Mouse (Mus musculus) spleen, adult 18-20 months (tissue): ENCODE measurements at regions not wholly inside any gene's neighbourhood (a gene's known extent, or its start where the extent isn't known, plus 50 kb on each side); places are given as distances from the start of the nearest gene placed in this dataset.
A peak's percentile ranks its signal among the peaks of the same experiment; 100 is the strongest.

Experiments used
- DNase-seq, 2 experiments: peaks; one replicate each; pipeline ENCODE4 v3.0.0; 2022; ENCODE audit warnings: mixed read lengths in 2 of 2

DNA sequence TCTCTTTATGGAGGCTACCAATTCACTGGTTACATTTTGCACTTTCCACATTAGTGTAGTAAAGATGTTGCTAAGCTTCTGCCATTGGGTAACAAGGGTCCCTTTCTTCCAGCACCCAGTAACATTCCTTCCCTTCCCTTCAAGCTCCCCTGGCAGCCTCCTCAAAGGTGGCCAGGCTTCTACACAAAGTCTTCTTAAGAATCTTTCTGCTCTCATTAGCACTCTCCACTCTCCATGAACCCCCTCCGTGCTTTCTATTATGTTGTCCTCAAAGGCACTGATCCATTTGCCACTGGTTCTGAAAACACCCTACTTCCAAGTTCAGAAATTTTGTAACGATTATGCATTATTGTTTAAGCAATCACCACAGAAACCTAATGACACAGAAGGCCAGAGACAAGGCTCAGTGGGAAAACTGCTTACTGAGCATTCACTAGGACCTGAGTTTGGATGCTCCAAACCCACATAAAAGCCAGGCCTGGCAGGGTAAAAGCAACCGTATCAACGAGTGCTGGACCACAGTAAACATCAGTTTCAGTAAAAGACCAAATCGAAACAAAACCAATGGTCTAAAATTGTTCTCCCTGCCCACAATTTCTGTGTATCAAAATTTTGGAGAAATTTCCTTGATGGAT, 522.6 kb downstream of the Gja1 start:
- DNase-seq: no peak

GRCm38 (mm10) chr10:56900914-56901313, 523.8 kb downstream of the Gja1 start:
- no peak for DNase-seq

DNA sequence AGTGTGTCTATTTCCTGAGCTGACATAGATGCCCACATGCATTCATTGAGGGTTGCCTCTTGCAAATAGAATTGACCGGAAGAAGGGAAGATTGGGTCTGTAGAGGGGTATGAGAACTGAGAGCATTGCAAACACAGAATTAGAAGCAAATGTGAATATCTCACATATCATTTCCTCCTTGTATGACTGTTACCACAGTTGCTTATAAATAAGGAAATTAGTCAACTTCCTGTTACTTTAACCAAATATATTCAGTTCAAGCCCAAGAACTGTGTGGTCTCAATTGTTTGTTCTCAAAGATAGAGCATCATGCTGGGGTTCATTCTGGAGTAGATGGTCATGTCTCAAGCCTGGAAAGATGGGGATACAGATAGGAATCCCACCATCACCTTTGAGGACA, 535.6 kb downstream of the Gja1 start:
- no peak for DNase-seq

DNA sequence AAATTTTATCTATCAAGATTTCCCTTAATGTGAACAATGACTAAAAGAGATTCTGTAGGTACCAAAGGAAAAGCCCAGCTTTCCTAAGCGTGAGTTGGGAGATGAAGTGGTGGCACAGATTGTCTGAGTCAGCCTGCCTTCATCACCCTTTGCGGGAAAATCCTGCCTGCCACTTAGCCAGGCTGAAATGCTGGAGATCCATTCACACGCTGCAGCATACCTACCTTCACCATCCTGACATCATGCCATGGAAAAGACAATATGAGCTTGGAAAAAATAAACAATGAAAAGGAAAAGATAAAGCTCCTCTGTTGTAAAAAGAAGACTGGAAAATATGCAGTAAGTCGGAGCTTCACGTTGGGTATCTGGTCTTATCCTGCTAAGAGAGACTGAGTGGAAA, 537.0 kb downstream of the Gja1 start:
- DNase-seq: no peak

DNA sequence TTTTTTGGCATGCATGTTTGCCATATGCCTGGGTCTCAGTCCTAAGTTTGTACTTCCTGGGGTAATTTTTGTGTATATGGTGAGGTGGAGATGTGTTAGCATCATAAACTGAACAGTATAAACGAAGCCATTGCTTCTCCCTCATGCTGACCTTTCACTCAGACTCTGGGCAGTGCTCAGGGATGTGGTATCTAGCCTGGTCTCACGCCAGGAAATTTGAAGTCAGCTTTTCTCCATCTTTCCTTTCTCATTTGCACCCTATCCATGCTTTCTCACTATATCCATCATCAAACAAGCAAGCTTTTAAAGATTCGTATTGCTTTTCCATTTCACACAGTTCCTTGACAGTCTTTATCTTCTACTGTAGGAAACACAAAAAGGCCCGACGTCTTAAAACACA, 541.3 kb downstream of the Gja1 start:
- no peak for DNase-seq

DNA sequence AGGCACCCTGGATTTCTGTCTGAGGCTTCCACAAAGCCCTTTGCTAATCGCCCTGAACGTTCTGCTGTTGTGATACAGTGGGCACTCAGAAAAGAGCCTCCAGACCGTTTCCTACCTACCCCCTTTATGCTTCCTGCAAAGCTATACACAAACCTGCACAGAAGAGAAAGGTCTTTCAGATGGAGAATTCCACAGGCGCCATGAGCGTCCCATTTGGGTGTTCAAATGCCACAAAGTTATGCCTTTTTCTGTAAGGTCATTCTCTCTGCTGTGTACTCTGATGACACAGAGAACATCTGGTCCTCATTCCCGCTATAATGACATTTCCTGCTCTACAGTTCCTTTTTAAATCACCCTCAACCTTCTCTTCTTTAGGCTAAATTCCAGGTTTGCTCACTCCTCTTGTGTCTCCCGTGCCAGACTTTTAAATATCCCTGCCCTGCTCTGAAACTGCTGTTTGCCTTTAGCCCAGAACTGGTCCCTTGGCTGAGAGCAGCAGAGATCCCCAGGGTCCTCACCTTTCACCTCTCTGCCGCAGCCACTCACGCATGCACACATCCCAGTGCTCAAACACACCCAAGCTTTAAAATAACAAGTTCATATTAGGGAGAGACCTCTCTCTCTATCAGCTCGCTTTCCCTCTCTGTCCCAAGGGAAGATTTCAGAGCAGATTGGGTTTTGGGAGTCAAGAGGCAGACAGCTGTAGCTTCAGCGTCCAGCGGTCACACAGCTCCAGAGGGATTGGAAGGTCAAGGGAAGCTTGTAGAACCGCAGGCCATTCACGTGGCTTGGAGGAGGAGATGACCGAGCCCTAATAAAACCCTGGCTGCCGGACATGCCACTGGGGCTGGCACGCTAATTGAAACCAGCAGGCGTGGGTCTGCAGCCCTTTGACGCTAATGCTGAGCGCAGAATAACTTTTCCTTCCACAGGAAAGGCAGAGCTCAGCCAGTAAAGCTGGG, 543.9 kb downstream of the Gja1 start:
- DNase-seq: no peak

DNA sequence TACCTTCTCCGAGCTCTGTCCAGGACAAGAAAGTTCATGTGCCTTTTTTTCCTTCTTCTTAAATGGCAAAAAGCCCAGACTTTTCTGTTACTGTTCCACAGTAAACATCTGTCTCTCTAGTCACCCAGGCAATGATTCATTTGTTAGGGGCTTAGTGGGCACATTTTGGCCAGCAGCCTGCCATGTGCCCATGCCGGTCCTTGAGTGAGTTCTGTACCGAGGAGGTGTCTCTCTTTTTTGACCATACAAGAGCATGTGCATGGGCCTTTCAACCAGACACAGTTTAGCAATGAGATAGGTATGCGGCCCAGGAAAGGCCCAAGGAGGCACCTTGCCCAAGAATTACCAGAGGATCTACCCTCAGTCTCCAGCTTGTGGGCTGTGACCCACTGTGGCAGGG, 551.0 kb upstream of the Hsf2 start:
- no peak for DNase-seq

DNA sequence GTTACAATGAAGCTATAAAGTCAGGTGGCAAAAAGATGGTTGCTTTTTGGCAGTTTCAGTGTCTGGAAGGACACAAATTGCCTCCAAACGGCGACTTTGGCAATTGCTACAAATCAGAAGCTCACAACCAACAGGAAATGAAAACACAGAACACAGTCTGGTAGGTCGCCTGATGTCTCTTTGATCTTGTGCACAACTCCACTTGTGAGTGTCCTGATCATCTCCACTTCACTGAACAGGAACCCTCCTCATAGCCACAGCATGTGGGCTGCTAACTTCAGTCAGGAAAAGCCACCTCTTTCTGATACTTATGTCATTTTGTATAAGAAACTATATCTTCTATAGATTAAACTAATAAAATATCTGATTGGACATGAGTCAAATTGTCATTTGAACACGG, 544.2 kb upstream of the Hsf2 start:
- DNase-seq: no peak

GRCm38 (mm10) chr10:56944434-56945145, 541.6 kb upstream of the Hsf2 start:
- no peak for DNase-seq

GRCm38 (mm10) chr10:56956728-56957127, 529.5 kb upstream of the Hsf2 start:
- no peak for DNase-seq

DNA sequence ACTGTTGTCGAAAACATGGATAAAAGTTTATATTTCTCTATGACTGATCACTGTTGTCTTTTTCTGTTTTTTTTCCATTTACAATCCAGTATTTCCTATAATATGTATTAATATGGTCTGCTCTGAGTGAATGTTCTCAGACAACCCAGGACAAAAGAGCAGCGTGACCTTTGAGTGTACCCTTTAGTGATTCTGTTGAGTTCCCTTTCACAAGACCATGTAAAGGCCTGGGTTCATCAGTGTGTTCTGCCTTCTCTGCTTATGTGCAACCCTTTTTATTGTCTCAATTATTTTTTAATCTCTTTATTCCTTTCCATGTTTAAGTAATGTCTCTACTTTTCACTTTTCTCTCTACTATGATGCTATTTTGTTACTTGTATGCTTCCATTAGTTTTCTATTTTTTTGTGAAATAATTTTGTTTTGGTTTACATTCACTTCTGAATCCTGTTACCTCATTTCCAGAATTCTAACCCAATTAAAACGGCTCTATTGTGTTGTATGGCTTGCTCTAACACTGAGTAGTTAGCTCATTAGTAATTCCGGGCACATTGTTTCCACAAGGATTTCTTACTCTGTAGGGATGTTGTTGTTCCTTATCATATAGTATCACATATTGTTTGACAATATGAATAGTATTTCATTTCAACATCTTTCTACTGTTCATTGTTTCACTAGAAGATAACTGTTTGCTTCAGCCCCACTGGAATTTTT, 523.9 kb upstream of the Hsf2 start:
- DNase-seq: no peak

DNA sequence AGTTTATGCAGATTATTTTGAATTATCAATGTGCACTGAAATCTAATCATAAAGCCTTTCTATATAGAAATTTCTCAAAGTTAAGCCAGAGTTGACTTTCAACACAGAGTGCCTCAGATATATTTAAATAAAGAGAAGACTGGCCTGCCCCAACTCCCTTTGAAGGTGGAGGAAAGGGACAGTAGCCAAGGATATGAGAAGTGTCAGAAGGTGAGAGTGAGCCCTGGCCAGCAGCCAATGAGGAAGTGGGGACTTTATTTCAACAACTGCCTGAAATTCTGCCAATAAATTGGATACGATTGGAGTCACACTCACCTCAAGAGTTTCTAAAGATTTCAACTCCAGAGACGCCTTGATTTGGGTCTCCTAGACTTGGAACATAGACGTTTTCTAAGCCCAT, 523.0 kb upstream of the Hsf2 start:
- no peak for DNase-seq

GRCm38 (mm10) chr10:56968913-56969312, 517.3 kb upstream of the Hsf2 start:
- DNase-seq: no peak

DNA sequence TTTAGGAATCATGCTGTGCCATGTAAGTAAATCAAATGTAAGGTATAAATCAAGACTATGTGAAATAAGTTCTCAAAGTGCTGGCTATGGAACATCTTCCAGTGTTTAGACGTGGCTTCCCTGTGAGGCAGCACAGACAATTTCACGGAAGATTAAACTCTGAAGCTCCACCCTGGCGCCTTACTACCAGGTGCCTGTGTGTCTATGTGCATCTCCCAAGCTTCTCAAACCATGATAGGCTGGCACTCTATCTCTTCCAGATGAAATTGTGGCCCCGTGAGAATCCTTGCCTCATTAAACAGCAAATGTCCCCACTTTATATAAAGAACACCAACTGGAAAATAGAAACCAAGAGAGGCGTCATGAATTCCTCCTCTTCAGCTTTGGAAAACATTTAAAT, 511.4 kb upstream of the Hsf2 start:
- no peak for DNase-seq

- no peak for DNase-seq
These were observed 506.6 kb upstream of the Hsf2 start for GRCm38 (mm10) chr10:56979601-56980000.

DNA sequence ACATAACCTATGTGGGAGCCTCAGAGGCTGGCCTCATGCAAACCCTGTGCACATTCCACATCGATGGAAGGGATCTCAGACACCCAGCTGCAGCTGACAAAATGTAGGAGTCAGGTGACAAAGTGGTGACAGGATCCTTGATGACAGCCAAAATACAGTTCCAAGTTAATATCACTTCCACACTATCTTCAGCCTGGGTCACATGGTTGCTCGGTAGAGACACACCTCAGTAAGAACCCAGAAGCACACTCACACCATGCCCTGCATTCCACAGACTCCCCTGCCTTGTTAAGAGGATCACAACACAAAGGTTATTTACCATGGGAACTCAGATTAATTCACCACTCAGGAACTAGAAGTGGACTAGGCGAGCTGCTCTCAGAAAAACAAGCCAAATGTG, 505.4 kb upstream of the Hsf2 start:
- DNase-seq: no peak

- no peak for DNase-seq
These were observed 503.5 kb upstream of the Hsf2 start for GRCm38 (mm10) chr10:56982526-56983190.

GRCm38 (mm10) chr10:56994969-56995368, 491.2 kb upstream of the Hsf2 start:
- DNase-seq: no peak

- peak in 1 of 2 experiments; percentile 9 for DNase-seq
These were observed 485.1 kb upstream of the Hsf2 start for GRCm38 (mm10) chr10:57000892-57001722.

- no peak for DNase-seq
These were observed 484.5 kb upstream of the Hsf2 start for GRCm38 (mm10) chr10:57001723-57002110.

DNA sequence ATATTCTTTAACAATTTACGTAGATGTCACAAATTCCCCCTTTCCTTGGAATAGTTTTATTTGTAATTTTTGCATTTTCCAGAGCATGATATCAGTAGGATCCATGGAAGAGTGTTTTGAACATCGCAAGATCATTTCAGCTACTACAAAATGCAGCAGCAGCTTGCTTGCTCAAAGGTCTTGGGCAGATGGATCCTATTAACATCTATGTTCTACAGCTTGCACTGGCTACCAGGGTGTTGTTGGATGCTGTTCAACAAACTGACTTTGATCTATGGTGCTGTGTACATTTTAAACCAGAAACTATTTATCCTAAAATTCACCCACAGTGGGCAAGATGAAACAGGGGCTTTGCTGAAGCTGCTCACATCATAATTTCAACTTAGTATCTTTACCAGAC, 448.5 kb upstream of the Hsf2 start:
- no peak for DNase-seq

DNA sequence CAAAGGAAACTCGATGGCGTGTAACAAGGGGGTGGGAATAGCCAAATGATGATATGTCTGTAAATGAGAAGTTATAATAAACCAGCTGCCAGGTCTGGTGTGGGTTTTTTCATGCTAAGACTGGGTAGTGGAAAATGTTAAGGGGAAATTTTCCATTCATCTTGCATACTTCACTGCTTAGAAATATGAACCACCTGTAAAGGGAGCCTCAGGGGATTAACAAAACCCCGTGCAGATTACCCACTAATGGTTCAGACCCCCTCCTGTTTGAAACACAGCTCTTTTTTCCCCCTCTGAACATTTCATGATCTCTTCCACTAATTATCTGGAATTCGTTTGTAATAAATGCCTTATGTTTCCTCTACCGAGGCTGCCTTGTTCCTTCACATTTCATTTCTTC, 446.0 kb upstream of the Hsf2 start:
- no peak for DNase-seq
